Mouse (Mus musculus): ENCODE data around the gene Dcakd. TPM values are rescaled to one million over a fixed set of nuclear protein-coding genes. Genes with fewer than 3 reads are reported as not detected.
A peak's percentile ranks its signal among the peaks of the same experiment; 100 is the strongest.

Dcakd gene
- total RNA-seq, 1 experiment from 2014 or later, result 66.3 TPM

DNA sequence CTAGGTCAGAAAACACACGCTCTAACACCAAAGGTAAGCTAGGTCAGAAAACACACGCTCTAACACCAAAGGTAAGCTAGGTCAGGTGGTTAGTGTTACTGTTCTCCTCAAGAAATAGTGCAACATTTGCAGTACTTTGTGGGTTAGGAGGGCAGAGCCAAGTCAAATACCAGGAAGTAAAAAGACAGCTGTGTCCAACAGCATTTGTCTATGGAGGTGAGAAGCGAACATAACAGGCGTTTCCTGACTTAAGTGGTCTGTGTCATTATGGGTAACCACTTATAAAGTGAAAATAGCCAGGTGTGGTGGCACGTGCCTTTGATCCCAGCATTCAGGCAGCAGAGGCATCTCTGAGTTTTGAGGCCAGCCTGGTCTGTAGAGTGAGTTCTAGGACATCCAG is 21.5 kb upstream of the Dcakd start:
- DNase-seq, result no peak

DNA sequence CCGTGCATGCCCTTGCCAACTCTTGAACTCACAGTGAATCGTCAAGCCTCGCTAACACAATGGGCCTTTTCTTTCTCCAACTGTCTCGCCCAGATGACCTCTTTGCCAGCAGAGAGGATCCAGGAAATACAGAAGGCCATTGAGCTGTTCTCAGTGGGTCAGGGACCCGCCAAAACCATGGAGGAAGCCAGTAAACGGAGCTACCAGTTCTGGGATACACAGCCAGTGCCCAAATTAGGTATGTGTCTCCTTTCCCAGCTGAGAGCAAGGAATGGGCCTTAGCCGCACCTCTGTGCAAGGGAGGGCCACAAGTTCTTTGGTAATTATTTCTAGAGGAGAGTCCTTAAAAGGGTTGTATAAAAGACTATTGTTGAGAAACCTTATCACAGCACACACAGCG is 18.2 kb upstream of the Dcakd start:
- DNase-seq, result no peak

DNA sequence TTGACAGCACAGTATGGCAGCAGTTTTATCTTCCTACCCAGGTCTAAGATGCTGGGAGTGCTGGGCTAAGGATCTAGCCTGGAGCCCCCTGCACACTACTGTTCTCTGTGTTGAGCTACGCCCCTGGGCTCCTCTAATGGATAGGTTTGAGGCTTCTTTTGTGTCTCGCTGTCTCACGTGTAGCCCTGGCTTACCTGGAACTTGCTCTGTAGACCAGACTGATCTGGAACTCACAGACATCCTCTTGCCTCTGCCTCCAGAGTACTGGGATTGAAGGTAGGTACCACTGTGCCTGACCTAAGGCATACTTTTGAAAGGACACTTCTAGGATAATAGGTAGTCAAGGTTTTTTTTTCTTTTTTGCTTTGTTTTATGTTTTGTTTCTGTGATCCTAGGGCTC is 15.8 kb upstream of the Dcakd start:
- DNase-seq, result no peak

DNA sequence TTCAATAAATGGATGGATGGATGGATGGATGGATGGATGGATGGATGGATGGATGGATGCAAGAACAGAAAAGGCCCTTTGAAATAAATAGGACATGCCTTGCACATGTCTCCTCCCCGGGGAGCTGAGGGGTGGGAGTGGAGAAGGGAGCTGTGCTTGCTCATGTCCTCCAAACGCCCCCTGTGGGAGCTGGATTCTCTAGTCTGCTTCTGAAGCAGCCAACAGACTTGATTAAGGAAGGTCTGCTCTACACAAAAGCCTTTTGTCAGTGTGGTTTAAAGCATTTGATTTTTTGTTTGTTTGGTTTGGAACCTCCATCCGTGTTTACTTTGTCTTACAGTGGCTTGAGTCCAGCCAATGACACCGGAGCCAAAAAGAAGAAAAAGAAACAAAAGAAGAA is 14.7 kb upstream of the Dcakd start:
- no peak for DNase-seq

GRCm38 (mm10) chr11:103038037-103038436 is 9.9 kb upstream of the Dcakd start:
- DNase-seq, result no peak

DNA sequence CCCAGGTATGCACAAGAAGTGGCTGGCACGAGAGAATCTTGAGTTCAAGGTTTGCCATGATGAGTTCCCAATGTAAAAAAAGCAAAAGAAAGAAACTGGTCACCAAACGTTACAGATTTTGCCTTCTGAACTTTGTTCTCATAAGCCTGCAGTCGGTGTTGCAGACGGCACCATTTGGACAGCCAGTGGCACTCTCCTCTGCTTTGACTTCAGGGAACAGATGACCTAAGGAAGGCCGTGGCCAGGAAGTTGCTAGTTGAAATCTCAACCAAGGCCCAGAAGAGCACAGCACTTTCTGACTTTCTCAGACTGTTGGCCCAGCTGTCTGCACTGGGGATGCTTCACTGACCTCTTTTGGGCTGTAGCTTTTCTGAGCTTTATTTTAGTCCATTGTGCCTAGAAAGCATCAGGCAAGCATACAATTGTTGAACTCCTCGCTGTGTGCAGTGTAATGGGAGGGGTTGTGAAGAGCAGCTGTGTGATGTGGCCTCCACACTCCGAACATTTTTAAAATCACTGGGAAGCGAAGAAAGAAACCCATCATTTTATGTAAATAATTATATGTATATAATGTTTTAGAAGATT is 8.8 kb upstream of the Dcakd start:
- peak; percentile 40 for DNase-seq

DNA sequence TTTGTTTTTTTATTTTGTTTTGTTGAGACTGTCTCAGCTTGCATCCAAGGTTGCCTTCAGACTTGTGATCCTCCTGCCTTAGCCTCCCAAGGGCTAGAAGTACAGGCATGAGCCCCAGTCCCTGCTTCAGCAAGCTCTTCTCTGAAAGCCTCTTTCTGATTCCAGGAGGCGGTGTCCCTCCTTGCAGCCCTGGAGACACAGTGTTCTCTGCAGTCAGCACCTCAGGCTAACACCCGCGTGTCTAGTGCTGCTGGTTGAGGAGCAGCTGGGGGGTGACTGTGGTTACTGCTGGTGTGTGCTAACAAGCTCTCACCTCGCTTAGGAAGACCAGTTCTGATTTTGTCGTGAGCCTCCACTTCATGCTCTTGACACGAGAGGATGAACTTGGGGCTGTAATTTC is 6.9 kb upstream of the Dcakd start:
- DNase-seq, result no peak

DNA sequence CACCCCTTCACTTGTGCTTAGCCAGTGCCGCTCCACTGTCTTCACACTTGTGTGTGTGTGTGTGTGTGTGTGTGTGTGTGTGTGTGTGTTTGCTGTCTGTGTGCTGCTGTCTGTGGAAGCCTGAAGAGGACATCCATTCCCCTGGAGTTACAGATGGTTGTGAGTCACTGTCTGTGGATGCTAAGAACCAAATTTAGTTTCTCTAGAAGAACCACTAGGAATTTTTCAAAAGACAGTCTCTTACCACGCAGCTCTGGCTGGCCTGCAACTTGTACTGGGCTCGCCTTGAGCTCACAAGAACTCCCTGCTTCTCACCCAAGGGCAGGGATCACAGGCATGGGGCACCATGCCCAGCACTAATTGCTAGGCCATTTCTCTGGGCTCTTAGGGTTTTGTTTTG is 4.9 kb upstream of the Dcakd start:
- no peak for DNase-seq

- no peak for DNase-seq
These were observed 460 bp downstream of the Dcakd start for GRCm38 (mm10) chr11:103027570-103028175.

DNA sequence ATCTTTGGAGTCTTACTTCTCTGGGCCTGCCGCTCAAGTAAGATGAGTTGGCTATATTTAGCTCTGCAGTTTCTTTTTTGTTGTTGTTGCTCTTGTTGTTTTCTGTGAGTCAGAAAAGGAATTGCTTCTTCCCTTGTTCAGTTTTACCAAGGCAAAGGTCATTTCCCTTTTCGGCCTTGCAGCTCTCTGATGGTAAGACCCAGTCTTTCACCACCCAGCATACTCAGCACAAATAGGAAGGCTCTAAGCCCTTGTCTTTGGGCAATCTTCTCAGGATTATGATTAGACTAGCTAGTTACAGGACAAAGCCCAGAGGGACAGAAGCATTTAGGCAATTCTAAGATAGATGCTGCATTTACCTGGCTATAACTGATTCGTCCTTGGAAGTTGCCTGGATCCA is 1.2 kb downstream of the Dcakd start:
- no peak for DNase-seq

DNA sequence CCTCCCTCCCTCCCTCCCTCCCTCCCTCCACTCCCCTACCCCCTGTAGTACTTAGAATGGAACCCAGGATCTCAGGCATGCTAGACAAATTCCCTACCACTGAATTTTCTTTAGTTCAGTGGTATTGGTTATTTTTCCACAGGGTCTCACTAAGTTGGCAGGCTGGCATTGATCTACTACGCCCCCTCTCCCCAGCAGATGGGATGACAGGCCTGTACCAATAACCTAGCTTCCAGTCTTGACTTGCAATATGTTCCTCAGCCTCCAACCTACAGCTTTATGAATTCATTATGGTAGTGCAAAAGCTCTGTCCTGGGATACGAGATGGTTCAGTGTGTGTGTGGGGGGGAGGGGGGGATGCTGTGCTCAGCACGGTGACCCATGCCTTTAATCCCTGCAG is 4.2 kb downstream of the Dcakd start:
- no peak for DNase-seq

- DNase-seq, result no peak
These were observed 7.3 kb downstream of the Dcakd start for GRCm38 (mm10) chr11:103020713-103021335.

DNA sequence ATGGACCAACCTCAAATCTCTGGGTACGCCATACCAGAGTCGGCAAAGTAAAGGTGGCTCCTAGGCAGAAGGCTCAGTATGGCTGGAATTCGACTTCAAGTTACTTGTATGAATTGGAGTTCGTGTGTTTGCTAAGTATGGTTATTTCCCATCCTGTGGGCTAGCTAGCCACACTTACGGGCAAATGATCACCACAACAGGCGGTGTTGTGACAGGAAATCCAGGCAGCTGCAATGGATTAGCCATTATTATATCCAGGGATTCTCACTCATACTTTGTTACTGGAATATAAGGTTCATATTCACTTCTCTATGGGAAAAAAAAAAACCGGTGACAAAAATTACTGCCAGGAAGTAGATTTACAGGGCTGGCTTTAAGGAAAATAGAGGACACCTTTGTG is 8.8 kb downstream of the Dcakd start:
- no peak for DNase-seq

- peak; percentile 43 for DNase-seq
These were observed 9.3 kb downstream of the Dcakd start for GRCm38 (mm10) chr11:103018860-103019259.

- DNase-seq, result no peak
These were observed 10.5 kb downstream of the Dcakd start for GRCm38 (mm10) chr11:103017661-103018060.

DNA sequence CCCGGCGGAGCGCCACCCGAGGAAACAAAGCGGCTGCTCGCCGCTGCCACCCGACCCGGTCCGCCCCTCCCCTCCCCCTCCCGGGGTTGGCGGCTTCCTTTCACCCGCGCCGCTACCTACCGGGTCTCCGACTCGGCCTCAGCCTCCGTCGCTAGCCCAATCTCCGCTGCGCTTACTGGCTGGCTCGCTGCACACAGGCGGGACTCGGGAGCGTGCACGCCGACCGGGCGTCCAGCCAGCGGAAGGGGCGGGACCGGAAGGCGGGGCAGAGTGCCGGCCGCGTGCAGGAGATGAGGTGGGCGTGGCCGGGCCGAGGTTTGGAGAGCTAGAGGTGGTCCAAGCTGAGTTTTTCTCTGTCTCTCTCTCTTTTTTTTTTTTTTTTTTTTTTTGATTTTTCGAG is 11.2 kb downstream of the Dcakd start:
- peak; percentile 99 for DNase-seq

DNA sequence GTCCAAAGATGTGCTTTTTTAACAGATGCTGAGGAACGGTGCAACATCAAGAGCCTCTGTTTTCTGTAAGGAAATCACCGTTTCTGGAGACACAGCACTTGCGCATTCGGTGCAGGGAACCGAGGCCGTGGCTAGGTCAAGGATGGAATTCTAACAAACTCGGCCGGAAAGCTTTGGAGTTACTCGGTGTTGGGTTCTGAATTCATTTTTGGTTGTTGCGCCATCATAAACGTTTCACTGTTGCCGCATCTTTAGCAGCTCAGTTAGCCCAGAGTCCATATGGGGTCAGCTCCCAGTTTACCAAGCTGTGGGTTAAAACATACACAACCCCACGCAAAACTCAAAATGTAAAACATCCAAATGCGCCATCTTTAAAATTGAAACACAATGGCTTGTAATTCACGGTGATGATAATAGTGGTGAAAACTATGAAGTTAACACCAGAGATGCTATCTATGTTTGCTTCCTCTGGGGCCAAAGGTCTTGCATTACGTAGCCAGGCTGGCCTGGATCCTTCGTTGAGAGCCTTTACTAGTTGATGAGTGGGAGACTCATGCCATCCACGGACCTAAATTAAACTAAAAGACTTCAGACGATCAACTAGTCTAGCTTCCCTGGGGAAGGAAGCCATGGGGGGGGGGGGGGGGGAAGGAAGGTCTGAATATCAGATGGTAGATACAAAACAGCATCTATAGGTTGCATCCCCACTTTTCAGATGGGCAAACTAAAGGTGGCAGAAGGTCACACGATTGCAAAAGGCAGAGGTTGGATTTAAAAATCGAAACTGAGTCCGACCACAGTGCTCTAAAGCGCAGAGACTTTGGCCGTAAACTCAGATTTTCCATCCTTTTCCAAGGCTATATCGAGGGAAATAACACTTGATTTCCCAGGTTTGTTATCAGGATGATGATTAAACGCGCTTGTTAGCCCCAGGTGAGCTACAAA is 12.0 kb downstream of the Dcakd start:
- no peak for DNase-seq

DNA sequence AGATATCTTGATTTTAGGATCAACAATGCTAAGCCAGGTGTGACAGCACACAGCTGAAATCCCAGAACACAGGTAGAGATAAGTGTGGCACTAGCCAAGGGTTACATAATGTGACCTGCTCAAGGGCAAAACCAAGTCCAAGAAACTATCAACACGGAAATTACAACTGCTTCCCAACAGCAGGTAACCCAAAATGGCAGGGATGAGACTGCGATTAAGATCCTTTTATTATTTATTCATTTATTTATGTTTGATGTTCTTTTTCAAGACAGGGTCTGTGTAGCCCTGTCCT is 17.0 kb downstream of the Dcakd start:
- no peak for DNase-seq

DNA sequence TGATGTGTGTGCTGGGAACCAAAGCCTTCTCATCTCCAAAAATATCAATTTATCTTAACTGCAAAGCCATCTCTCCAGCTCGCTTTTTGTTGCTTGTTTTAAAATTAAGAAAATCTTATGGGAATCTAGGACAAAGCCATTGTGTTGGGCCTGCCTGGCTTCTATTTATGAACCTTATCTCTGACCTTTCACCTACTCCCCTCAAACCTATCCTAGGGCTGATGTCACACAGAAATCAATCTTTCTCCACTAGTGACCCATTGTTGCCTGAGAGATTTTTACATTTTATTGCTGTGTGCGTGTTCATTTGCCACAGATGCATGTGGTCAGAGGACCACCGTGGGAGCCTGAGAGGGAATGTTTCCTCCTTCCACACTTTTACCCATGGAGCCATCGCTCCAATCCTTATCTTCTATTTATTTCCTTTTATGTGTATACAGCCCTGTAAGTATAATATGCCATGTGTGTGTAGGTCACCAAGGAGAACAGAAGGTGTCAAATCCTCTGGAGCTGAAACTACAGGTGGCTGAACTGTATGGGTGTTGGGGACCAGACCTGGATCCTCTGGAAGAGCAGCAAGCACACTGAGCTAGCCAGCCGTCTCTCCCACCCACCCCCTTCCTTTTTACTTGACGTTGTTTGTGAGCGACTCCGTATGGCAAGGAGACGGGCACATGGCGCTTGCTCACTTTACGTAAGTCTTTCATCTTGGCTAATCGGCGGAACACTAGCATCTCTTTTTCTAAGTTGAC is 17.5 kb downstream of the Dcakd start:
- DNase-seq, result no peak

DNA sequence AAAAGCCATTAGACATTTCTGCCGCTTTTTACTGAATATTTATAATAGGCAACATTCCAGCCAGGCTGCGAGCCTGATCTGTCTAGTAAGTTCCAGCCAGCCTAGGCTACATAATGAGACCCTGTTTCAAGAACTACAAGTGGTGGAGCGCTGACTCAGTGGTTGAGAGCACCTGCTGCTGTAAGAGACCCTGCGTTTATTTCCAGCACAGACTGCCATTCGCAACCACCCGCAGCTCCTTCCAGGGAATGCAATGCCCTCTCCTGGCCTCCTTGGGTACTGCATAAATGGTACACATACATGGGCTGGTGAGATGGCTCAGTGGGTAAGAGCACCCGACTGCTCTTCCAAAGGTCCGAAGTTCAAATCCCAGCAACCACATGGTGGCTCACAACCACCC is 18.9 kb downstream of the Dcakd start:
- no peak for DNase-seq

DNA sequence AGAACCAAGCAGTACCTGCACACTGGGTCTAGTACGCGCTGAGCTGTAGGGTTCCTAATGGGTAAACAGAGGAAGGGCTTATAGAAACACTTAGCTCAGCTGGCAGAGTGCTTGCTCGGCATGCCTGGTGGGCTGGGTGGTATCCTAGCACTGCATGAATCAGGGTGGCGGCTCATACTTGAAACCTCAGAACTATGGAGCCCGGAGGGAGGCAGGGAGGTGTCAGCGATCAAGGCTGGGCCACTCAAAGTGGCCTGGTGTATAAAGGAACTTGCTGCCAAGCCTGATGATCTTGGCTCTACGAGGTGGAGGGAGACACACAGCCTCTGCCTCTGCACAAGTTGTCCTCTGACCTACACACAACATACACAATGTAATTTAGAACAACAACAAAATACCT is 19.6 kb downstream of the Dcakd start:
- DNase-seq, result no peak

- no peak for DNase-seq
These were observed 21.2 kb downstream of the Dcakd start for GRCm38 (mm10) chr11:103007001-103007340.
